Mouse (Mus musculus) kidney, postnatal 4 days (tissue): Measurements from ENCODE around the gene Stard3.

Experiments used
- DNase-seq, 2 experiments: peaks; one replicate each; pipeline ENCODE4 v3.0.0; 2021; ENCODE audit warnings: mixed read lengths in 2 of 2

Gene Stard3

GRCm38 (mm10) chr11:98400161-98400726, 42.1 kb downstream of the Stard3 start, which contains the start of gene Pgap3:
Gene Pgap3, minus strand, starts transcription at chr11:98400490.
- DNase-seq = peak; percentile 94 to 96

- peak; percentile 49 to 68 for DNase-seq
These were observed 42.6 kb downstream of the Stard3 start for GRCm38 (mm10) chr11:98400816-98401215.

- DNase-seq = no peak
These were observed 48.5 kb downstream of the Stard3 start for GRCm38 (mm10) chr11:98406621-98407020.

GRCm38 (mm10) chr11:98408872-98409271, 50.7 kb downstream of the Stard3 start:
- DNase-seq = peak; percentile 75 to 86

GRCm38 (mm10) chr11:98409341-98409822, 51.2 kb downstream of the Stard3 start:
- peak; percentile 78 to 85 for DNase-seq

GRCm38 (mm10) chr11:98412273-98412796, 54.2 kb downstream of the Stard3 start, which contains the start of gene Erbb2:
Gene Erbb2, plus strand, starts transcription at chr11:98412470.
- peak; percentile 91 to 95 for DNase-seq

- peak; percentile 70 to 79 for DNase-seq
These were observed 54.7 kb downstream of the Stard3 start for GRCm38 (mm10) chr11:98412797-98413301.

GRCm38 (mm10) chr11:98413731-98414130, 55.6 kb downstream of the Stard3 start:
- DNase-seq = peak; percentile 35 to 36

GRCm38 (mm10) chr11:98414162-98414561, 56.0 kb downstream of the Stard3 start:
- DNase-seq = no peak

- no peak for DNase-seq
These were observed 58.9 kb downstream of the Stard3 start for GRCm38 (mm10) chr11:98417074-98417473.

- DNase-seq = no peak
These were observed 60.1 kb downstream of the Stard3 start for GRCm38 (mm10) chr11:98418273-98418672.

- DNase-seq = peak; percentile 51 to 62
These were observed 60.9 kb downstream of the Stard3 start for GRCm38 (mm10) chr11:98418939-98419547.

- DNase-seq = peak in 1 of 2 experiments; percentile 19
These were observed 68.4 kb downstream of the Stard3 start for GRCm38 (mm10) chr11:98426592-98426991.

GRCm38 (mm10) chr11:98428436-98428835, 70.3 kb downstream of the Stard3 start:
- DNase-seq = no peak
